ENCODE assay signal across 29 mouse cellular contexts in the genomic region with DNA sequence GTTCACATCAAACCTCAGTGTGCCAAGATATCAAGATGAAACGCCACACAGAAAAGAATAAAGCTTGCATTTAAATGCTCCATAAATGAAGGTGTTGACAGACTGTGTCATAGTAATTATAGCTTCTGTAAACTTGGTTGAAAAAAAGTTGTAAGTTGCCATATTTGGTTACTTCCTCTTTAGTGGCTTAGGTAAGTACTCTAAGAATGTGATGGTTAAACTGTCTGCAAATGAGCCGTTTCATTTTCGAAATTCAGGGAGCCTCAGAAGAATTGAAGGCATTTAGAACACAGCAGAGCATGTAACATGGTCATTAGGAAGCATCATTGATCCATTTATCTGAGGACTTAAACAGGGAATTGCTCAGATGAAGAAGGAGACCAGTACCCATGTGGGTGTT.
DNase-seq lines count a peak whose midpoint lies in the region; ATAC-seq and TF ChIP-seq lines count a peak whose summit lies in the region.
"Had no signal": no experiment of that assay in that cellular context is flagged by ENCODE, and none has a peak within 500 bp of the region (broad histone marks: within the 10 kb centered on the region; RNA-seq: fewer than 3 reads in every experiment).

No protein-coding gene starts in this region.

- H3K9me3 ChIP-seq in liver, embryonic 12.5 days (replicated peaks): no peaks in the 10 kb centered on the region
- H3K9me3 ChIP-seq in liver, postnatal 0 days (ENCODE audit: low read length): no peaks in the 10 kb centered on the region
- H3K9me3 ChIP-seq: forebrain, embryonic 13.5 days; kidney, embryonic 15.5 days; limb, embryonic 10.5 days; limb, embryonic 15.5 days; midbrain, embryonic 12.5 days; neural tube, embryonic 13.5 days had no signal

- H3K4me1 ChIP-seq in liver, embryonic 12.5 days: no peaks in the 10 kb centered on the region
- no peaks in the 10 kb centered on the region for H3K4me1 ChIP-seq in liver, postnatal 0 days (ENCODE audit: insufficient read depth)
- H3K4me1 ChIP-seq: kidney, embryonic 15.5 days; limb, embryonic 10.5 days; limb, embryonic 15.5 days; neural tube, embryonic 13.5 days had no signal

- ATAC-seq in granulocyte monocyte progenitor cell, adult 5-6 weeks (replicated peaks; ENCODE audit: poor library complexity, severe bottlenecking): peak; percentile 83
- ATAC-seq in neutrophil, adult 5-6 weeks (ENCODE audit: extremely low read depth, insufficient number of reproducible peaks, low FRiP score, poor library complexity, severe bottlenecking): peak; percentile 81
- no peak for ATAC-seq in liver, embryonic 12.5 days
- ATAC-seq in liver, postnatal 0 days: no peak
- ATAC-seq: forebrain, embryonic 13.5 days; hindbrain, embryonic 16.5 days had no signal

- WGBS in liver, embryonic 12.5 days (ENCODE audit: insufficient replicate concordance): 32% methylated on average over 3 of the region's 3 CpGs
- WGBS in liver, postnatal 0 days (ENCODE audit: insufficient replicate concordance): 39% methylated on average over 3 of the region's 3 CpGs

- no peaks in the 10 kb centered on the region for H3K36me3 ChIP-seq in liver, embryonic 12.5 days
- H3K36me3 ChIP-seq in liver, postnatal 0 days (replicated peaks; ENCODE audit: insufficient read depth, low read length): no peaks in the 10 kb centered on the region
- H3K36me3 ChIP-seq: kidney, embryonic 15.5 days; limb, embryonic 10.5 days; limb, embryonic 15.5 days; midbrain, embryonic 12.5 days; neural tube, embryonic 13.5 days had no signal

- H3K27me3 ChIP-seq in liver, embryonic 12.5 days (replicated peaks): no peaks in the 10 kb centered on the region
- H3K27me3 ChIP-seq in liver, postnatal 0 days (ENCODE audit: insufficient read depth, low read length): no peaks in the 10 kb centered on the region
- H3K27me3 ChIP-seq: forebrain, embryonic 13.5 days; kidney, embryonic 15.5 days; limb, embryonic 15.5 days; midbrain, embryonic 12.5 days; neural tube, embryonic 13.5 days had no signal

- no peak overlapping the region for H3K9ac ChIP-seq in liver, embryonic 12.5 days
- no peak overlapping the region for H3K9ac ChIP-seq in liver, postnatal 0 days (replicated peaks)
- H3K9ac ChIP-seq: forebrain, embryonic 13.5 days; kidney, embryonic 15.5 days; limb, embryonic 15.5 days; liver, embryonic 14.5 days; lung, embryonic 14.5 days; midbrain, embryonic 12.5 days; neural tube, embryonic 13.5 days had no signal

- no peak for TF ChIP-seq CTCF in liver, postnatal 0 days (IDR thresholded peaks at IDR 0.05; ENCODE audit: low read depth)

- H3K4me3 ChIP-seq in liver, embryonic 12.5 days: no peak overlapping the region
- no peak overlapping the region for H3K4me3 ChIP-seq in liver, postnatal 0 days (ENCODE audit: low read depth, low read length)
- H3K4me3 ChIP-seq: forebrain, embryonic 13.5 days; kidney, embryonic 15.5 days; layer of hippocampus, adult 2 months; limb, embryonic 10.5 days; limb, embryonic 15.5 days; midbrain, embryonic 12.5 days; neural tube, embryonic 13.5 days had no signal

- DNase-seq in A20 (ENCODE audit: low read depth, low spot score): peak; percentile 23
- peak; percentile 74 for DNase-seq in Muller cell, postnatal 12 days (ENCODE audit: inconsistent ontology term)
- DNase-seq in heart, postnatal 4 days: no peak
- DNase-seq in liver, postnatal 0 days: no peak
- DNase-seq: adrenal gland, postnatal 10 days; cerebellum, adult 11 months; cerebellum, adult 9-11 months; gastrocnemius, postnatal 25 days; heart, adult 18-20 months; kidney, adult 18-20 months; kidney, postnatal 36 days; lung, embryonic 14.5 days; lung, postnatal 14 days; right cerebral cortex, postnatal 25 days; thymus, adult 2 months; thymus, postnatal 36 days had no signal

- H3K27ac ChIP-seq in liver, embryonic 12.5 days: no peak overlapping the region
- no peak overlapping the region for H3K27ac ChIP-seq in liver, postnatal 0 days (ENCODE audit: low read depth)
- H3K27ac ChIP-seq: forebrain, embryonic 13.5 days; kidney, embryonic 15.5 days; layer of hippocampus, adult 2 months; limb, embryonic 10.5 days; limb, embryonic 15.5 days; liver, embryonic 14.5 days; midbrain, embryonic 12.5 days; neural tube, embryonic 13.5 days had no signal

- no peak for TF ChIP-seq EP300 in liver, postnatal 0 days (IDR thresholded peaks at IDR 0.05; ENCODE audit: low read depth)

- H3K4me2 ChIP-seq in liver, embryonic 12.5 days: no peak overlapping the region
- H3K4me2 ChIP-seq in liver, postnatal 0 days (ENCODE audit: low read depth, low read length): no peak overlapping the region
- H3K4me2 ChIP-seq: forebrain, embryonic 13.5 days; heart, embryonic 11.5 days; kidney, embryonic 15.5 days; limb, embryonic 15.5 days; lung, embryonic 14.5 days; midbrain, embryonic 12.5 days; neural tube, embryonic 13.5 days had no signal

Comparison
In these comparisons a context has a peak if more than half of its experiments do, and no peak if none do; other contexts are left out.
1. DNase-seq: peak in A20 (single experiment) and Muller cell, postnatal 12 days (single experiment); none in heart, postnatal 4 days (single experiment) and liver, postnatal 0 days (single experiment).
2. ATAC-seq: peak in granulocyte monocyte progenitor cell, adult 5-6 weeks (single experiment) and neutrophil, adult 5-6 weeks (single experiment); none in liver, embryonic 12.5 days (single experiment) and liver, postnatal 0 days (single experiment).